Mouse (Mus musculus) Muller cell, postnatal 12 days (primary cell): ENCODE measurements around the gene Atg14.

Experiments used
- DNase-seq: peaks from one replicate; pipeline ENCODE4 v3.0.0-alpha.2; 2015; ENCODE audit errors: inconsistent ontology term

Gene Atg14

GRCm38 (mm10) chr14:47508035-47508434 is 62.4 kb downstream of the Atg14 start:
- no peak for DNase-seq

- no peak for DNase-seq
Observed at GRCm38 (mm10) chr14:47506676-47507075, 63.8 kb downstream of the Atg14 start.

GRCm38 (mm10) chr14:47504036-47504435 is 66.4 kb downstream of the Atg14 start:
- DNase-seq: no peak

GRCm38 (mm10) chr14:47498632-47499031 is 71.8 kb downstream of the Atg14 start:
- DNase-seq: no peak

- DNase-seq: no peak
Observed at GRCm38 (mm10) chr14:47497166-47497565, 73.3 kb downstream of the Atg14 start.

GRCm38 (mm10) chr14:47495951-47496350 is 74.5 kb downstream of the Atg14 start:
- no peak for DNase-seq

GRCm38 (mm10) chr14:47493592-47494361 is 76.7 kb downstream of the Atg14 start:
- DNase-seq: no peak
